Mouse (Mus musculus) c-Kit-negative CD71-positive TER-119-positive erythroid progenitor cells, embryonic 14.5 days (primary cell): ENCODE measurements around the gene Wdr86.
"Not testable (repeated sequence)": the region's sequence is repeated elsewhere in the genome, so short reads cannot be mapped to it uniquely, and the experiment has no call there.

Source experiments
- DNase-seq: peaks from one replicate; pipeline ENCODE4 v3.0.0-alpha.2; 2013; ENCODE audit warnings: low read depth, low spot score

Gene Wdr86

DNA sequence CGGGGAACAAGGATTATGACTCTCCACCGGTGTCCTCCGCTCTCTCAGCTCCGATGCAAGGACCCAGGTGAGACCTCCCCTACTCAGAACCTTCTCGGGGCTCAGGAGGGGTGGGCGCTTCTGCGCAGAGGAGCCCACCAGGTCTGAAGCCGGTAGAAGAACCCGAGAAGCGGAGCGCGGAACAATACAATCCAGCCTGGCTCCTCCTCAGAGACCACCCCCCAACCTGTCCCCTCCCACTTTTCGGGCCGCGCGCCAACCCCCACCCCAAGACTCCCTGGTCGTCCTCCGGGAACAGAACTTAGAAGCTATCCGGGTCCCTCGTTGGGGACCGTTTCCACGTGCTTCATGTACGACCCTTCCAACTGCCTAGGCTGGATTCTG is at the start of gene Wdr86:
Gene Wdr86 (minus strand): TSS at position 240 of the 384 bp plus-strand sequence.
- DNase-seq, result no peak

DNA sequence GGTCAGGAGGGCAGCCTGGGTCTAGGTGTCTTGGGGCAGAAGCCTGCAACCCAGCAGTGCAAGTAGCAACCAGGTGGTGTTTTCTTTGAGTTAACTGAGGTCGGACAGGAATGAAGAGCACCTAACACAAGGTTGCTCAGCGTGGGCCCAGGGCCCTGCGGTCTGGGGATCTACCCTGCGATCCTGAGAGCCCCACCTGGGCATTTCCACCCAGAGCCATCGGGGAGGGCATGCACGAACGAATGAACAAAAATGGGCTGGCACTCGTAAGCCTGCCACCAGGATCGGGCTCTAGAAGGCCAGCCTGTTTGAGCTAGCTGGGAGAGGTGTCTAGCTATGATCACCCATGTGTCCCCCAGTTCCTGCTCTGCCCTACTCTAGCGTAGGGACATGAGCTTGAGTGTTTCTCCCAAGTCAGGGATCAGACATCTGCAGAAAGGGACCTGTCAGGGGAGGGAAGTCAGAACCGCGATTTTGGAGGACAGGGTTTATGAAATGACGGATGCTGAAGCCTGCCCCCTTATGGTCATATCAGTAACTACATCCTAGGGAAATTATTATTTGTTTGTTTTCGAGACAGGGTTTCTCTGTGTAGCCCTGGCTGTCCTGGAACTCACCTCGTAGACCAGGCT is 49.5 kb upstream of the Wdr86 start:
- no peak for DNase-seq

DNA sequence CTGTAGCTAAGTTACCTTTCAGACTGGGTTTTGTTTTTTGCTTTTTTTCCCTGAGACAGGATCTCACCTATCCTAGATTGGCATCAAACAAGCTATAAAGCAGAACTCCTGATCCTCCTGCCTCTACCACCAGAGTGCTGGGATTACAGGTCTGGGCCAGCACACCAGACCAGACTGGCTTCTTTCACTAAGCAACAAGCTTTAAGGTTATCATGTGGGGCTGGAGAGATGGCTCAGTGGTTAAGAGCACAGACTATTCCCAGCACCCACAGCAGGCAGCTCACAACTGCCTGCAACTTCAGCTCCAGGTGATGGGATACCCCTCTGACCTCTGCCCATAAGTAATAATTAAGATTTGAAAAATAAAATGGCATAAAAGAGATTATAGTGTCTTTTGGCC is 48.8 kb upstream of the Wdr86 start:
- DNase-seq, result no peak

DNA sequence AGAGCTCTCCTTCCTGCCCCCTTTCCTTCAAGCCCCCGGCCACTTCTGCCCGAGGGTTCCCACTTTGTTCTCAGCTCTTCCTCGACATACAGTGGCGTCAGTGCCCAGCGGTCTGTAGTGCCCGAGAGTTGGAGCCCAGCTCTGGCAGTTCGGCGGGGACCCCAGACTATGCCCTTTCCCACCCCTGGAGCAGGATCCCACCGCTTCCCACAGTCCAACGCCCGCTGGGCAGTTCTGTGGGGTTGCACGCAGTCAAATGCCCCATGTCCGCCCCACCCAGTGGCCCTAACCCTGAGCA is 48.3 kb upstream of the Wdr86 start:
- no peak for DNase-seq

DNA sequence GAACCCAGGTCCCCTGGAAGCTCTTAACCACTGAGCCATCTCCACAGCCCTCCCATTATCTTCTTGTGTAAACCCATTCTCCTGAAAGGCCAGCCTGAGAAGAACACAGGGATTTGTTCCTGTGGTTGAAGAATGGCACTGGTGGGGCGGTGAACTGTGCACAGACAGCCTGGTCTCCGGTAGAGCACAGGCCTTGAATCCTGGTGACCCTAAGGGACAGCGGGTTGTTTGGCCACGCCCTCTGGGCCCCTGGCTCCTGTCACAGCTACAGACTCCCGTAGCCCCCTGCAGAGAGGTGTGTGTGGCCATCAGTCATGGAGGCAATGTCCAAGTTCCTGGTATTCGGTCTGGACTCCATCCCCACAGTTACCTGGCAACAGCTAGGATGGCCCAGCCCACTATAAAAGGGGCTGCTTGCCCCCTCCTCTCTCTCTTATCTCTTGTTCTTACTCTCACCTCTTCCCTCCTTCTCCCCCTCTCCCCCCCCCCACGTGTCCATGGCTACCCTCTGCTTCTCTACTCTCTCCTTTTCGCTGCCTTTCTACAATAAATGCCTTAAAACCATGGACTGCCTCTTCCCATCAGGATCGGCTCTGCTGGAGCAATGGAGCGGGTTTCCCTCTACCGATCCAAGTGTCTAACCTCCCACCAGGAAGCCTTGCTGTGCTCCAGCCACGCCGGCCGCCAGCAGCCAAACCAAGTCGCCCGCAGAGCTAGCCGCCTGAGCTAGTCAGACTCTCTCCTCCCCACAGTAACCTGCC is 47.7 kb upstream of the Wdr86 start:
- no peak for DNase-seq

DNA sequence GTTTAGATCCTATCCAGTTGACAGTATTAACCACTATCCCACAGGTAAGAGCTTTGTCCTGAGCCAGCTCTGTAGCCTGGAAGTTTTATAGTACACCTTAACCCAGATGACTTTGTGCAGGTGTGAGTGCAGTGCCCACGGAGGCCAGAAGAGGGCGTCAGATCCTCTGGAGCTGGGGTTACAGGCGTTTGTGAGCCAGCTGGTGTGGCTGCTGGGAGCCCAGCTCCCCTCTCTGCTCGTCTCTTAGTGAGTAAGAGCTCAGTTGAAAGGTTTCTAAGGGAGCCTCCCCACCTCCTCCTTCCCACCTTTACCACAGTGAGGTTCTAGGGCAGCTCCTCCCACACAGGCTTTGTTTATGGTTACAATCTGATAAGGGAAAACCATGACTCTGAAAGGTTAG is 46.2 kb upstream of the Wdr86 start:
- DNase-seq, result no peak

DNA sequence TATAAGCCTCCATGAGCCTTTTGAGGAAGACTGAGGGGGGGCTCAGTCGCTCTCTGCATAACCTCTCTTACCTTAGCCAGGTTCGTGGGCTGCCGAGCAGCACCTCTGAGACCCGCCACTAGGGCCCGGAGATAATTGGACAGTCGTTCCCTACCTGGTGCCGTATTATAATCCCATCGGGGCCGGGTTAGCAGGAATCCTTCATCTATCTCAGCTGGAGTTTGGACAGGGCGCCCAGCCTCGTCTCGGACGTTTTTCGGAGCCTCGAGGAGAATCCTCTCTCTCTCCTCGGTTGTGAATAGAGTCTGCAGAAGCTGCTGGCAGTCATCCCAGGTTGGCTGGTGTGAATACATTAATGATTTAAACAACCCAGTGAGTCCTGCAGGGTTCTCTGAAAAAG is 44.0 kb upstream of the Wdr86 start:
- not testable (repeated sequence) for DNase-seq

DNA sequence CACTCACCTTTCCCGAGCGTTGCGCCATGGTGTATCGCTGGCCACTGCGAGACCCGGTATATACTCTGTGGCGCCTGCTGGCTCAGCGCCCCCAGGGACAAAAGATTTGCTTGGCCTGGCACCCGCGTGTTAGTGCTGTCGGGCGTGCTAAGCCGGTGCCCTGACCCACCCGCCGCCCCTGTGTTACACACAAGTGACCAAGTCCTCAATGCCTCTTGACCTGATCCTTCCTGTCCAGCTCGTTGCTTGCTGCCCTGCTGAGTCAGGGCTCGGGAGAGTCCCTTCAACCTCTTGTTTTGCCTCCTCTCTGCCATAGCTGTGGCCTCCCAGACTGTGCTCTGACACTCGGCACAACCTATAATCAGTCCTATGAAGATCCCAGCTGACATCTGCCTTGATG is 27.3 kb upstream of the Wdr86 start, which contains the start of gene Crygn:
Gene Crygn (minus strand): TSS at position 193 of the 400 bp plus-strand sequence.
- DNase-seq, result no peak

DNA sequence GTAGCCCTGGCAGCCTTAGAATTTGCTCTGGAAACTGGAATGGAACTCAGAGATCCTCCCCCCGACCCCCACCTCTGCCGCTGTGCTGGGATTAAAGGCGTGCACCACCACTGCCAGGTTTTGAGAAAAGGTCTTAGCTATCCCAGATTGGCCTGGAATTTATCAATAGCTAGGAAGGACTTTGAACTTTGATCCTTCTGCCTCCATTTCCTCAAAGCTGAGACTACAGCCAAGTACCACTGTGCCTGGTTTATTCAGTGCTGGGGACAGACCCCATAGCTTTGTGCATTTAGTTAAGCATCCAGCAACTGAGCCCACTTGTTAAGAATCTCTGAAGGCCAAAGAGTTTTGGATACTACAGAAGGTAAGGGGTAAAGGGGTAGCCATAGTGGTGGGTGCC is 26.4 kb upstream of the Wdr86 start:
- no peak for DNase-seq

DNA sequence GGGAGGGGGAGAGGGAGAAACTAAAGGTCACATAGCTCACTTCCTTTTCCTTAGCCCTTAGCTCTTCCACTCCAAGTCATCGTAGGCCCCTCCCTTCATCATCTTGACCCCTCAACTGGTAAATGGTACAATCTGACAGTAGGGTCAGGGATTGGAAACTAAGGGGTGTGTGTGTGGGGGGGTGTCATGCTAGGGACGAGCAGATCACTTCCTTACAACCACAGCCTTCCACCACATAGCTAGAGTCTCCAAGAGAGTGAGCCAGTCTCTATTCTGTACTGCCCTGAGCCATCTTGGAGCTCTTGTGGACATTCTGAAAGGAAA is 21.6 kb upstream of the Wdr86 start:
- DNase-seq, result no peak

DNA sequence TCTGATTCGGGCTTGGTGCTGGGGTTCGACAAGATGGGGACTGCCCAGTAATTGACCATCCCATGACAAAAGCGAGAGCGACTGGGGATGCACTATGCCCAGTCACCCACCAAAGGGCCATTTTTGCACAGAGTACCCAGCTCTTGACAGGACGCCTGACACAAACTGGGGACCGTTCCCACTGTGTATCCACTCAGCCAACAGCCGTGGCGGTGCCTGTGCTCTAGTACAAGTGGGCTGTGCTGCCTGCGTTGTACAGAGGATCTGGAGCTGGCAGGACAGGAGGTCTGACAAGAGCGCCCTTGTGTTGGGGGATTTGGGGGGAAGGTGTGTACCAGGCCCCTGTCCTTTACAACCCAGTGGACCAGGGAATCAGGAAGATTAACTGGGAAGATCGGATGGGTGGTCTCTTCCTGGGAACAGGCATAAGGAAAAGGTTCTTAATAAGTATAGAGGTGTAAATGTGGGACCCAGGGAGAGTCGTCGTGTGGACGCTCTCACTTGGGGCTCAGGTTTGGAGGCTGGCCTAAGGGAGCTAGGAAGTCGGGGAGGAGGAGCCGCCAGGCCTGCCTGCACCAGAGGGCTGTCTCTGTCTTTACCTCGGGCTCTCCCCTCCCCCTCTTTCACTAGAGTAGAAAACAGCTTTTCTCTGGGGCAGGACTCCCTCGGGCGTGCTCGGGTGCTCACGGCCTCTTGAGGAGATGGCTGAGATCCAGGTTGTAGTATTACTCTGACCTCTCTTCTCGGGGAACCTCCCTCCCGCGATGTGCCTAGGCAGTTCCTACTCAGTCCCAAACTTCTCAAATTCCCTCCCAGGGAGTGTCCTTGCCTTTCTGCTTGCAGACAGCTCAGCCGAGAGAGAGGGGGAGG is 21.0 kb upstream of the Wdr86 start:
- DNase-seq, result no peak

DNA sequence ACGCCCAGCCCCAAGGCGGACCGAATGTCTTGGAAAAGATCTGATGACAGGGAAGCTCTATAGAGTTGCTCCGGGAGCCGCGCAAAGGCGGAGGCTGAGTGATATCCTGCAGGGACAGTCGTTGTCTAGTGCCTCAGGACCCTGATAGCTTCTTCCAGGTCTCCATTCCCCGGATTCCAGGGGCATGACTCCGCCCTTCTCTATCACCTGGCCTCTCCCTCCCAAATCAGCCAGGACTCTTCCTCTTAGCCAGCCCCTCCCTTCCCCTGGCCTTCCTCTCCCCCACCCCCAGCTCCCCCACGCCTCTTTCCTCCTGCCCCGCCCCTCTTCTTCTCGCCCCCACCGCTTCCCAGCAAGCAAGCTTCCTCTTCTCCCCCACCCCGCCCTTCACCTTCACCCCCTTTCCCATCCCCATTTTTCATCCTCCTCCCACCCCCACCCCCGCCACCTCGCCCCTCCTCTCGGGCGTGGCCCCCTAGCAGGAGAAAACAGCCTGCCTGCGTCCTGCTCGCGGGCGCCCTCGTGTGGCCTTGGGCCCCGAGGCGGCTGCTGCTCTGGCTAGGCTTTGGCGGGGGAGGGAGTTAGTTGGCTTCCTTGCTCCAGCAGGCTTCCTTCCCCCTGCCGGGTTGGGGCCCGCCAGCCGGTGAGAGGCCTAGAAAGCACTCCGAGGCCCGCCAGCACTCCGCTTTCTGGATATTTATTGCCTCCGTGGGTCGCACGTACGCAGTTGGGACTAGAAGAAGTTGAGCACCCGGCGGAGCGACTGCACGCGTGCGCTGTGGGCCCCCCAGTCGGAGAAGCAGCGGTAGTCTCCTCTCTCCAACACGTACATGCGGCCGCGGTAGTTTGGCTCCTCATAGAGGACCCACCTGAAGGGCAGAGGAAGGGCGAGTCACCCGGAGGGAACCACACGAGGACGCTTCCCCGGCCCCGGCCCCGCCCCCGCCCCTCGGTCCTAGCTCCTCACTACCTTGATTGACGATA is 20.1 kb upstream of the Wdr86 start:
- peak; percentile 22 for DNase-seq

DNA sequence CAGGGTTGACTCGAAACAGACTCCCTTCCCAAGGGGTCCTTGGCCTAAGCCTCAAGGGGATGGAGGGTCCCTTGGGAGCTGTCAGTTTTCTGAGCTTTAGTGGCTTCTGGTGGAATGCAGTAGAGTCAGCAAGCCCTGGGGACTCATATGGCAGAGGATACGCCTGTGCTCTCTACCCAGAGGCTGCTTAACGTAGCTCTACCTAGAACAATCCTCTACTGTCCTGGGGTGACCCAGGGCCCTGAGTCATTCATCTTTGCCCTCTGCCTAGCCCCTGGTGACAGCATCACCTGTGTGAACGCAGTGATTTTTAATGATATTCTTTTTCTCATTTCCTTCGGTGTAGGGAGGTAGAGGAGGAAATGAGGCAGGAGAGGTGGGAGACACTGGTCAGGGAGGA is 19.2 kb upstream of the Wdr86 start:
- DNase-seq, result no peak

DNA sequence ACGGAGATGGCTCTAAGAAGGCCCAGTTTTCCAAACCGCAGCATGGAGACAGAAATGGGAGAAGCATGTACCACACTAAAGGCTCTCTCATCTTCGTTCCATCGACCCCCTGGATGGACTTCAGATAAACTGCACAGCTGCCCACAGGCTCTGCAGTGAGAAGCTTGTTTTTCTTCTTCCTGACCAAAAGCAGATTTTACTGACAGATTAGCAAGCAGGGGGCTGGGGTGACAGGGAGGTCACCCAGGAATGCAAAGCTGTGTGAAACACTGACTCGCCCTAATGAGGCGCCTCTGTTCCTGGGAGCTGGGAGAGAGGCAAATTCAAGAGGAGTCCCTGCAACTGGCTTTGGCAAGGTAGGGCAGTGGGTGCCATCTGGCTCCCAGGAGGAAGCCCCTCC is 17.0 kb upstream of the Wdr86 start:
- no peak for DNase-seq

DNA sequence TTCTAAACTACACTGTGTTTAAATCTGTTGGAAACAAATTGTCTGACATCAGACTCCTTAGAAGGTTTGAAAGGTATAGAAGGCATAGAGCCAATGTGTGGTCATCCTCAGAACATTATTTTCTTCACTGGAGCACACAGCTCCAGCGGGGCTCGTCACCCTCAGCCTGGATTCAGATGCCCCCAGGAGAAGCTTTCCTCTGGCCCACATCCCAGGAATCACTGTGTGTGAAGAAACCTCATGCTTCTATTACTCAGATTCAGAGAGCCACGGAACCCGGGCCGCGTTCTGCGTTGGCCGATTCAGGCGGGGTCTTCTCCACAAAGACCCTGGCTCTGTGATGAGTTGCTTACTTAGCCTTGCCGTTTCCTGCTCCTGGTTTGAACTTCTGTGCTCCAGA is 13.4 kb upstream of the Wdr86 start:
- no peak for DNase-seq

DNA sequence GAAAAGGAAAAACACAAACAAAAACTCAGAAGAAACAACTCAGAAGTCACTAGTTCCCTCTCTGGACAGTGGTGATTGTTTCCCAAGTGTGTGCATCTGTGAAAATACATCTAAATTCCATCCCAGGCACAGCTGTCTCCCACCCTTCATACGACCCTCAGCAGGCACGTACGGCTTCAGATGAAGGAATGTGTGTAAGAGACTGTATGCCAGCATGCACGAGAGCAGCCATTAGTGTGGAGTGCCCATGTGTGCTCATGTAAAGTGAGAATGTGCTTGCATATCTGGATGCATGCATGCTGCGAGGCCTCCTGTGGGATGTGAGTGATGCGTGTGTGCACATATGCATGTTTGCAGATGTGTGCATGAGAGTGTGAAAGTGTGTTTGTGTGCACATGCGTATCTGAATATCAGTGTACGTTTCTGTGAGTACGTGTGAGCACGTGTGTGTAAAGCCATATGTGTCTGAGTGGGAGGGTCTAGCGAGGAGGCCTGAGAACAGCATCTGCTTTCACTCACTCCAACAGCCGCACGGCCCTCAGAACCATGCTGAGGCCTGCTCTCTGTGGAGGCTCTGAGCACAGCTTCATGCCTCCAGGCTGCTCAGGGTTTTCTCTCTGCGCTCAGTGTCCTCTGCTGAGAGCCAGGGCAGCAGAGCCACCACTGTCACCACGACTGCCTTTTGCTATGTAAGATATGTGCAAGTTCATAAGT is 10.8 kb upstream of the Wdr86 start:
- no peak for DNase-seq

DNA sequence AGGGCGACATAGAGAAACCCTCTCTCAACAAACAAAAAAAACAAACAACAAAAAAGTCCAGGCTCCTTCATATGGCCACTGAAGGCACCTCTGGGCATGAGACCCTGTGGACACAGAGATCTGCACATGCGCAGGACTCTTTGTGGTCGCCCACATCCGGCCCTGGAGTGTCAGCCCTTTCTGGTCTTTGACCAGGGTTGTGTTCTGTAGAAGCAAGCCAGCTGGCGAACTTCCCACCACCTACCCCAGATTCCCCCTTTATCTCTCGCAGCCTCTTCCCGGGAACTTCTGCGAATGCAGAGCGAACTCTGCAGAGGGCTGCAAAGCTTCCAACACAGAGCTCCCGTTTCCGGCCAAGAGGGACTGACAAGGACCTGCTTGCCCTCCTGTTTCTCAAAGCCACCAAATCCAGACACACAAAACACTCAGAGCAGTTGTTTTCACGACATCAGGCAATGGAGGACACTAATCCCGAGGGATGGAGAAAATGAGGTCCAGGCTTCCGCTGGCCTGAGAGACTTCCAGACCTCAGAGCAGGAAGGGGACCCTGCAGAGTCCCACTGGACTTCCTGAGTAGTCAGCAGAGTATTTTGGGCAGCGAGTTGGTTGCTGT is 8.7 kb upstream of the Wdr86 start:
- DNase-seq, result no peak

DNA sequence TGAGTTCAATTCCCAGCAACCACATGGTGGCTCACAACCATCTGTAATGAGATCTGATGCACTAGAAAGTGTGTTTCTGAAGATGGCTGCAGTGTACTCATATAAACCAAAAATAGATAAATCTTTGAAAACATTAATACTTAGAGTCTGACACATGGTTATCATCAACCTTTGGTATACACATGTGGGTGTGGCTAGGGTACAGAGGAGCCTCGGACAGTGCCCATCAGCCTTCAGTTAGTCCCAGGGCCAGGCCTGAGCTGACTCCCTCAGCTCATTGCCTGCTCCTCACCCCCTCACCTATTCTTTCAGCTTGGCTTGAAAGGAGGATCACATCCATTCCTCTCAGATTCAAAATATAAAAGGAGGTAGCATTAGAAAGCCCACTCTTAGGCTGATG is 8.0 kb upstream of the Wdr86 start:
- no peak for DNase-seq

DNA sequence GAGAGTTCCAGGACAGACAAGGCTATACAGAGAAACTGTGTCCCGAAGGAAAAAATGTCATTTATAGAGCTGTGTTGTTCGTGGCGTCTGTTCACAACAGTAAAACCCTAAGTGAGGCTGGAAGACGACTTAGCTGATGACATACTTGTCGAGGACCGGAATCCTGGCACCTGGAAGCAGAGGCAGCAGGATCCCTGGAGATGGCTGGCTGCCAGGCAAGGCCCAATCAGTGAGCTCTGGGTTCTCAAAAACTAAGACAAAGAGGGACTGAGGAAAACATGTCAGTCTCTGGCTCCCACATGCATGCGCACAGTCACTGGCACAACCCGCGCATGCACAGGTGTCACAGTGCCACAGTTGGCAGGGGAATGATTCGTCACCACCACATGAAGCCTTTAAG is 7.1 kb upstream of the Wdr86 start:
- no peak for DNase-seq

DNA sequence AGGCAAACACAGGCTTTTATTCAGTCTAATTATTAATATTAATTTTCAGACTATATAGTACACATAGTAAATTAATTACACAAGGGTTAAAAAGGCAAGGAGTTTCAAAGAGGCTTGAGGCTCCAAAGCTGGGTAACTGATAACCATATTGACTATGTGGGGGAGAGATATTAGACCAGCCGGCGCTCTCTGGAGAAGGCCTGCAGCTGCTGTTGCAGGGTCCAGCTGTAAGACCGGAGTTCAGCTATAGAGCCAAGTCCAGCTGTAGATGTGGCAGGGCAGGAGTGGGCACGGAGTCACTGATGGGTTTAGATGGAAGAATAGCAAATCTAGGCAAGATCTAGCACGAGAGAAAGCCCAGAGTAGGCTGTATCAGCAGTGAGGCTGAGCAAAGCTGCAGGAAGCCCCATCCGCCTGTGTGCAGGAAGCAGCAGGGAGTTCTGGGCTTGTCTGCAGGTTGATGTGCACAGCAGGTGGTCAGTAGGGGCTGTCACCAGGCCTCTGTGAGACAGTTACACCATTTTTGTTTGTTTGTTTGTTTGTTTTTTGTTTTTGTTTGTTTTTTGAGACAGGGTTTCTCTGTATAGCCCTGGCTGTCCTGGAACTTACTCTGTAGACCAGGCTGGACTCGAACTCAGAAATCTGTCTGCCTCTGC is 3.4 kb upstream of the Wdr86 start:
- DNase-seq, result no peak
